Mouse (Mus musculus) embryo, embryonic 11 days (tissue): ENCODE results near the gene Gpbp1.

Experiments
- DNase-seq: peaks from one replicate; pipeline ENCODE4 v3.0.0-alpha.2; 2015

The Gpbp1 gene

GRCm38 (mm10) chr13:111461424-111461823 lies 28.5 kb downstream of the Gpbp1 start:
- DNase-seq = peak; percentile 57

- DNase-seq = no peak
Measured at GRCm38 (mm10) chr13:111456790-111457189, 33.1 kb downstream of the Gpbp1 start.

GRCm38 (mm10) chr13:111444325-111444724 lies 45.6 kb downstream of the Gpbp1 start:
- no peak for DNase-seq

GRCm38 (mm10) chr13:111431174-111431573 lies 58.7 kb downstream of the Gpbp1 start:
- DNase-seq = no peak

- no peak for DNase-seq
Measured at GRCm38 (mm10) chr13:111421330-111421729, 68.6 kb downstream of the Gpbp1 start.

GRCm38 (mm10) chr13:111418087-111418486 lies 71.8 kb downstream of the Gpbp1 start:
- DNase-seq = no peak

DNA sequence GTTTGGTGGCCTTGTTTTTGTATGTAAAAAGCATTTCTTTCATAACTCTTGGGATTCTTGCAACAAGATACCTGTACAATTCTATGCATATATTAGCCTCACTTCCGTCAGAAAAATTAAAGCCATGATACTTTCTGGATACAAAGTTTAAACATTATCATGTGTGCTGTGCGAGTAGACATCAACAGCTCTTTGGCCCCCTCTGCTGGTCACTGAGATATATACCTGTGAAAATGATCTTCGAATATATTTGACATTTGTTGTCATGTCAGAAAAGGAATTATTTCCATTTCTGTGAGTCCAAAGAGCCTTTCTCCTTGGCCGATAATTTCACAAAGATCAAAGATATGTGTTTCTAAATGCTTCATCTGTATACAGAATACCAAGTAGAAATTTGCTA lies 76.8 kb downstream of the Gpbp1 start:
- peak; percentile 73 for DNase-seq

DNA sequence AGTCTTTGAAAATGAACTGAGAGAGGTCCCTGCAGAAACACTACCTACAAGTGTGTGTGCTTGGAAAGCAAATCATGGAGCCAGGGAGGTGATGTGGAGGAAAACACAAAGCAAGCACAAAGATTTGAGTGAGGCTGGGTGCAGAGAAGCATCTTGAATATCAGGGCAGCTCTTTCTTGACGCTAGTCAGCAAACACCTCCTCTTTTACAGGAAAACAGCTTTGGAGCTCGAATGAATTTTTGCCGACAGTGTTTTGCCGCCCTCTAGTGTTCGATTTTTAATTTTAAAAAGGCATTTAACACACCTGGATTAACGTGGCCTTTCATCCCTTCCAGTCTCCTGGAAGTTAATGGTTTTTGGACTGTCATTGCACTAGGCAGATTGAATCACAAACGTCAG lies 79.1 kb downstream of the Gpbp1 start:
- peak; percentile 75 for DNase-seq

- peak; percentile 21 for DNase-seq
Measured at GRCm38 (mm10) chr13:111406859-111407389, 83.0 kb downstream of the Gpbp1 start.

- no peak for DNase-seq
Measured at GRCm38 (mm10) chr13:111405956-111406355, 84.0 kb downstream of the Gpbp1 start.

DNA sequence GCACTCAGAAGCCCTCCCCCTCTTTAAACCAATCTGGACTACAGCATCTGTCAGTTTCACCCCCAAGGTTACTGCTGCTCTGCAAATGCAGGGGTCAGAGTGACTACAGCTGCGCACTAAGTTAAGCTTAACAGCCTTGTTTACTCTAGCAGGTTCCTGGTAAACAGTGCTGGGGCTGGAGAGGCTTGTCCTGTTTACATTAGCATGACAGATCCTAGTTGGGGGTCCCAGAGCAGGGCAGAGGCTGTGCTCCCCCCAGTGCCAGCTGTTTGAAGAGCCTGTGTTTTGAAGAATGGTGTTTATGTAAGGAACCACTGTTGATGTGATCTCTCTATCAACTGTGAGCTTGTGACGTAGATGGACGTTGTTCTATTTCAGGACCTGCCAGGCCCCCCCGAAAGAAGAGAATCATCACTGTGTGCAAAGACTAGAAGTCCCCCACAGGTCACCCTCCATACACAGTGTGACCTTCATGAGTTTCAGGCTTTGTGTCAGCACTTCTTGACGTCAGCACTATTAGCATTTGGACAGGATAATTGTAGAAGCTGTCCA lies 92.2 kb downstream of the Gpbp1 start:
- peak; percentile 41 for DNase-seq

- no peak for DNase-seq
Measured at GRCm38 (mm10) chr13:111397061-111397460, 92.8 kb downstream of the Gpbp1 start.

DNA sequence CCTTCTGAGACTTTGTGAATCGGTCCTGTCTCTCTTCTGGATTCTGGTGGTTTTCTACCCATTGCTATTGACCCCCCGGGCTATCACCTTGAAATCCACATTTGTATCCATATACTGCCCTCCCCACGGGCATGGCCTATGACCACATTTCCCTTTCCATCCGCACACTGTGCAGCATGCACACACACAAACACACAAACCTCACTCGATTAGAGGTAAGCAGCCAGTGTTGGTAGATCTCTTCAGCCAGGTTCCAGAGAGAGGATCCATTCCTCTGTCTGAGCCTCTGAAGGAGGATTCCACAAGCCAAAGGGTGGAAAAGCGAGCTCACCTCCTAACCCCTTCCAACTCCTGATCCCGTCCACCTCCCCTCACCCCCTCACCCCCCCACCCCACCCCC lies 94.4 kb downstream of the Gpbp1 start:
- no peak for DNase-seq

- DNase-seq = no peak
Measured at GRCm38 (mm10) chr13:111394904-111395303, 95.0 kb downstream of the Gpbp1 start.

DNA sequence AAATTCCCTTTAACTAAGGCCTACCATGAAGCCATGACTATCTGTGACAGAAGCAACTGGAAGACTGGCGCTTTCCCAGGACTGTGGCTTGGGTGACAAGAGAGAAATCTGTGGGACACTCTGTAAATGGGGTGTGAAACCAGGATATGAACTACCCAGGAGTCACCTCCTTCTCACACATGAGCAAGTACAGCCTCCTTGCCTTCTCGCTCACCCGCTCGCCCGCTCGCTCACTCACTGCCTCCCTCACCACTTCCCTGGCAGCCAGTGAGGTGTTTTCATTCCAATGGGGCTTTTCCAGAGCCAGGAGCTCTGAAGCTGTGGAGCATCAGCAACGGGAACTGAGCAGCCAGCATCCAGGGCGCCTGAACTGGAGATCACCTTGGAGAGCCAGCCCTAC lies 95.6 kb downstream of the Gpbp1 start:
- no peak for DNase-seq

- no peak for DNase-seq
Measured at GRCm38 (mm10) chr13:111393426-111393825, 96.5 kb downstream of the Gpbp1 start.

GRCm38 (mm10) chr13:111391426-111391825 lies 98.5 kb downstream of the Gpbp1 start:
- no peak for DNase-seq

- no peak for DNase-seq
Measured at GRCm38 (mm10) chr13:111391011-111391410, 98.9 kb downstream of the Gpbp1 start.

- no peak for DNase-seq
Measured at GRCm38 (mm10) chr13:111384011-111384985, 105.6 kb downstream of the Gpbp1 start.
